In the genomic region with DNA sequence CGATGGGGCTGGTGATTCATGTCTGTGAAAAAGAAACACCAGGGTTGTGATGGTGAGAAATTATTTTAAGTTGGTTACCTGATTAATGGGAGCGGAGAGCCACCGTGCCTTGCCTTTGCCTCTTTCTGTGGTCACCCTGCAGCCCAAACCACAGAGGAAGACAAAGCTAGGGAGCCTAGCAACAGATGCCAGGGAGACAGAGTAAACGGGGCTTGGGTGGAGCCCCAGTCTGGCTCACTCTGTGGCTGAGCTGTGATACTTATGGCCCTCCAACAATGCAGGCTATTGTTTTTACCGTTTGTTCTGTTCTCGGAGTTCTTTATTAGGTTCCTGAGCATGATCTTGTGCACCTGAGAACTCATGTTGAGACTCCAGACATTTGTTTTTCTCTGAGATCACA, we compare ENCODE assay signal across 25 mouse cellular contexts. TPM values are rescaled to one million over a fixed set of nuclear protein-coding genes. Genes with fewer than 3 reads are reported as not detected.
A peak's percentile ranks its signal among the peaks of the same experiment; 100 is the strongest.
DNase-seq lines count a peak whose midpoint lies in the region; TF ChIP-seq lines count a peak whose summit lies in the region.
"Had no signal": no experiment of that assay in that cellular context is flagged by ENCODE, and none has a peak within 500 bp of the region (broad histone marks: within the 10 kb centered on the region; RNA-seq: fewer than 3 reads in every experiment).

No protein-coding gene starts in this region.

- peak overlapping the region; percentile 5; the same call in 1 of the 2 replicates for H3K27ac ChIP-seq in layer of hippocampus, adult 2 months
- H3K27ac ChIP-seq: hindbrain, embryonic 12.5 days; hindbrain, postnatal 0 days; liver, embryonic 14.5 days; lung, embryonic 15.5 days; midbrain, embryonic 12.5 days; stomach, embryonic 15.5 days had no signal

- no peak overlapping the region for H3K4me3 ChIP-seq in layer of hippocampus, adult 2 months
- H3K4me3 ChIP-seq: erythroblast, embryonic 14.5 days; hindbrain, embryonic 12.5 days; lung, embryonic 15.5 days; midbrain, embryonic 12.5 days; stomach, embryonic 15.5 days had no signal

- no peak for TF ChIP-seq CTCF in layer of hippocampus, adult 2 months (conservative IDR thresholded peaks at IDR 0.05)

- no peak for DNase-seq in layer of hippocampus, adult 2 months (ENCODE audit: low spot score in 2 of 2)
- DNase-seq in layer of hippocampus, postnatal 36 days, result no peak
- DNase-seq in 3134 (ENCODE audit: extremely low read depth, insufficient read length, low spot score) (peak; percentile 48), adipocyte (ENCODE audit: low spot score) (no peak), MN1 (ENCODE audit: low spot score) (no peak)
- peak; percentile 69 for DNase-seq in Muller cell, postnatal 12 days (ENCODE audit: inconsistent ontology term)
- DNase-seq in lung, postnatal 25 days (ENCODE audit: low spot score), result peak; percentile 66
- DNase-seq in frontal cortex, postnatal 36 days (ENCODE audit: low spot score in 2 of 2), result no peak
- DNase-seq: adrenal gland, postnatal 25 days; cerebellum, adult 18-20 months; cerebellum, postnatal 10 days; gastrocnemius, postnatal 10 days; heart, postnatal 10 days; kidney, adult 8-10 months; kidney, postnatal 10 days; layer of hippocampus, adult 9-11 months; liver; right cerebral cortex, postnatal 25 days had no signal

RNA-seq across cellular contexts. Expression of gene Lrrfip1, which starts 50.8 kb away (rescaled TPM):
- total RNA-seq in layer of hippocampus, adult 2 months (2021), result 10 to 100 TPM; 77.6 to 82.3 TPM
- total RNA-seq in layer of hippocampus, postnatal 36 days (2021), result 10 to 100 TPM; 75.3 to 80.9 TPM

Comparison
In these comparisons a context has a peak if more than half of its experiments do, and no peak if none do; other contexts are left out.
1. DNase-seq: peak in 3134 (single experiment), Muller cell, postnatal 12 days (single experiment) and lung, postnatal 25 days (single experiment); none in layer of hippocampus, adult 2 months (0 of 2), layer of hippocampus, postnatal 36 days (0 of 2), frontal cortex, postnatal 36 days (0 of 2), adipocyte (single experiment) and MN1 (single experiment).